Mouse (Mus musculus): ENCODE results near the gene Pla2g4c.

The Pla2g4c gene

GRCm38 (mm10) chr7:13380588-13380987, 56.1 kb downstream of the Pla2g4c start:
- DNase-seq, result no peak

GRCm38 (mm10) chr7:13397832-13398231, 73.4 kb downstream of the Pla2g4c start, which contains the start of gene Cabp5:
TSS of gene Cabp5 (plus strand) at chr7:13398132.
- DNase-seq, result no peak
